Mouse (Mus musculus): Measurements from ENCODE around the gene H2-DMb2. TPM values are rescaled to one million over a fixed set of nuclear protein-coding genes. Genes with fewer than 3 reads are reported as not detected.

Gene H2-DMb2
- total RNA-seq (2021): 1 to 10 TPM; 2.0 to 7.5 TPM
- long read RNA-seq, experiment 1, partial matches to known transcripts: 0 of 1 reads
- long read RNA-seq, experiment 1, other reads (novel, unspliced or antisense): 0 of 1 reads
- long read RNA-seq, experiment 2, partial matches to known transcripts: 0 of 2 reads
- long read RNA-seq, experiment 2, other reads (novel, unspliced or antisense): 0 of 2 reads

DNA sequence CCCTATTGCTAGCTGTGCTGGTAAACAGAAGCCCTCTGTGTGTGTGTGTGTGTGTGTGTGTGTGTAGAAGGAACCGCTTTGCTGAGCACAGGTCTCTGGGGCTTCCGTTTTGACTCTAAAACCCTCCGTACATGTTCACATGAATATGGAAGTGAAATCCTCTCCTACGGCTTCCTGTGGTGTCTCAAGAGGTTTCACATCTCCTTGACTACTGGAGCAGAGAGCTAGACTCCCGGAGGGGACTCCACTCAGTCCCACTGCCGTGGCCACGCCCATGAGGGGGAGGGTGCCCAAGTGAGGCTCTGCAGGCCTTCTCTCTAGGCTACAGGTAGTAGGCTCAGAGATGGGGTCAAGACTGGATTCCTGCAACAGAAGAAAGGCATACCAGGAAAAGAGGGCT is at the start of gene H2-DMb2:
H2-DMb2 (plus strand) TSS at position 275 of the 400 bp plus-strand sequence.
- peak; percentile 65 to 84 for DNase-seq

DNA sequence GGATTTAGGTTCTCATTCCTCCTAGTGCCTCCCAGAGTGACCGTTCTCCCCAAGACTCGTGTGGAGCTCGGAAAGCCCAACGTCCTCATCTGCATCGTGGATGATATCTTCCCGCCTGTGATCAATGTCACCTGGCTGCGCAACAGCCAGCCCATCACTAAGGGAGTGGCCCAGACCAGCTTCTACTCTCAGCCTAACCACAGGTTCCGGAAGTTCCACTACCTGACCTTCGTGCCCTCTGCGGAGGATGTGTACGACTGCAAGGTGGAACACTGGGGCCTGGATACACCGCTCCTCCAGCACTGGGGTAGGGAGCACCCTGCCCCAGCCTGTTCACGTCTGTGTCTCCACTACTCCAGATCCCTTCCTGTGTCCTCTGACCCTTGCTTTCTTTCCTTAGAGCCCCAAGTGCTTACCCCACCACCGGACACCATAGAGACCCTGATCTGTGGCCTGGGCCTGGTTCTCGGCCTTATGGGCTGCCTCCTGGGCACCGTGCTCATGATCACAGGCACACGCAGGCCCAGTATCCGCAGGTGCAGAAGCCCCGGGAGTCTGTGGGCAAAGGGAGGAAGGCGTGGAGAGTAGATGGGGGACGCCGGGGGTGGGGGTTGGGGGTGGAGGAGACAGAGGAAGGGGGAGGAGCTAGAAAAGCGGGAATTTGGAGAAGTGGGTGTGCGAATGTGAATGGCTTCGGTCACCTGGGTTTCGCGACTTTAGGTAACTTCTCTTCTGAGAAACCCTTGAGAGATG is 48.6 kb upstream of the H2-DMb2 start:
- DNase-seq: no peak

DNA sequence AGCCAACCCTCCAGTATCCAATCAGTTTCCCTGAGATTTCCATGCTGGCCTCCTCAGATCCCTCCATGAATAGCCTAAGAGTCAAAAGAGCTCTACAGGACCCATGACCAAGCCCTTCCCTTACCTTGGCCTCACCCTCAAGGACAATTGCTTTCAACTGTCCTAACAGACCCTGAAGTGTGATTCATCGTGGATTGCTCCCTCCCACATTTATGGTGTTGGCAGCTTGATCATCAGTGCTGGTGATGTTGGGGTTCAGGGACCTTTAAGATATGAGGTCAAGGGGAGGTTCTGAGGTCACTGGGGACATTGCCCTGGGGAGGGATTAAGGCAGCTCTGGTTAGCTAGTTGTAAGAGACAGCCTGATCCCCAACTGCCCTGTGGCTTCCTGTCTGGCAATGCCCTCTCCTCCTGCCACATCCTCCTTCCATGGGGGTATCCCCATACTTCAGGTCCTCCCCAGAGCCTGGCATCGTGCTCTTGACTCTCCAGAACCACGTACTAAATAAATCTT is 46.6 kb upstream of the H2-DMb2 start:
- no peak for DNase-seq

DNA sequence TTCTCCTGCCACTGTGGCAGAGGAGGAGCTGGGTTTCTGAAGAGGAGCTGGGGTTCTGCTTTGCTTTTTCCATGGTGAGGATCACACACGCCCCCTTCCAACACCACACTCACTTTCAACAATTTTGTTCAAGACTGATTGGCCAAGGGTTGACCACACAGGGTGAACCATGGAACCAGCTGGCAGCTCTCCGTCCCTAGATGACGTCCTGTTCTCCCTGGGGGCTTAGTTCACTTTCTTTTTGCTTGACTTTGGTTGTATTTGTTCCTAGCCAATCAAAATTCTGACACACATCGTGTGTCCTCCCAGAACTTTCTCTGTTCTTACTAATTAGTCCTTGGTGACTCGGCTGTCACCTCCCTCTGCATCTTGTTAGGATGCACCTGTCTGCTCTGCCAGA is 45.8 kb upstream of the H2-DMb2 start:
- DNase-seq: no peak

DNA sequence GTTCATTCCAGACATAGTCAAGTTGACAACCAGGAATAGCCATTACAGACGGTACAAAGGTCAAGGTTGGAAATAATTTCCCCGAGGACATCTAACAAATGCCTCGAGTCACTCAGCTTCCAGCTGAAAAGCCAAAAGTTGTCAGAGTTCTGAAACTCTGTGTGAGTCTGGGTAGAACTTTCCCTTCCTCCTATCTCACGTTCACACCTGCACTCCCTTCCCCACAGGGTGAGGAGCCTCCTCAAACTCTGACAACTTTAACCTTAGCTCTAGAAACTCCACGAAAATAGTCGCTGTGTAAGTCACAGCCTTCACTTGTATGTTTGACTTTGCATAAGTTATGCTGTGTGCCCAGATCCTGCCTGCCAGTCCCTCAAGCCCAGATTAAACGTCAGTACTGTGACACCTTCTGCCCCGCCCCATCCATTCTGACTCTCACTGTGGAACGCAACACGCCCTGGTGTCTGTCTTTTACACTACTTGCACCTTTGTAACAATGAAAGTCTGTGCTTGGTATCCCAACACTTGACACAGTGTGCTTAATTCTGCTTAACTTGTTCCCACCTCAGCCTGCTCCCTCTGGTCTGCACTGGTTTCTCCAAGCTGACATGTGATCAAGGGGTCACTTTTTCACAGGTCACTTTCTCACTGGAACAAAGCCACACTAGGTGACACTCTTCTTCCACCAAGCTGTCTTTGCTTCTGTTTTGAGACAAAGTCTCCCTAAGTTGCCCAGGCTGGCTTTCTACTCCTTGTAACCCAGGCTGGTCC is 44.2 kb upstream of the H2-DMb2 start:
- no peak for DNase-seq

DNA sequence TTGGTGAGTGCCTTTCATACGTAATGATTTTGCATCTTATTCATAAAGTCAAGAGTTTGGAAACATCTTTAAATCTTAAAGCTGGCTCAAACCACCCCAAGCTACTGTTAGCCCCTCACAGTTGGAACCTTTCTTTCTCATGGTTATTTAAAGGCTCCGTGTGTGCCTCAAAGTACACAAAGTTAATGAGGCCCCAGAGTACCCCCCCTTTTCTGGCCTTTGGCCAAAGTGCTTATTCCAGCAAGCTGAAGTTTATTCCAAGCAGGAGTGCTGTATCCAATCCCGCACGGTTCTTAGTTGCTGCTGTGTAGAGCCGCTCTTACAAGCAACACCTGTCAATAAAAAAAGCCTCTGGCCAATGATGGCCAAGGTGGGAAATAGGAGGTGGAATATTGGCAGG is 43.6 kb upstream of the H2-DMb2 start:
- no peak for DNase-seq

DNA sequence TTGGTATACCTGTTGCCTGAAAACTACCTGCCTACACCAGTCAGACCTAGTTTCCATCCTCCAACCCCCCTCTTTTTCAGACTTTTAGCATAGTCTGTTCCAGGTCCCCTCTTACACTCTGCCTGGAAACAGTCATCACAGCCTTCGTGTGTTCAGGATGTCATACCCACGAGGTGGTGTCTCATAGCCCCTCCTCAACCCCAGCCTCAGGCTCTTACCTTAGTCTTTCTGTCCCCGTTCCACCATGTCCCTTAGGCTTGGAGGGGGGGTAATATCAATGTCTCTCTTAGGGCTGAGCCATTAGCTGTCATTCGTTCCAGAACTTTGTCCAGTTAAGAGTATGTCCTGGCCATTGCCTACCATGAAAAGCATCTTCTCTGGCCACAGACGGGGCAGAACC is 41.9 kb upstream of the H2-DMb2 start:
- no peak for DNase-seq

DNA sequence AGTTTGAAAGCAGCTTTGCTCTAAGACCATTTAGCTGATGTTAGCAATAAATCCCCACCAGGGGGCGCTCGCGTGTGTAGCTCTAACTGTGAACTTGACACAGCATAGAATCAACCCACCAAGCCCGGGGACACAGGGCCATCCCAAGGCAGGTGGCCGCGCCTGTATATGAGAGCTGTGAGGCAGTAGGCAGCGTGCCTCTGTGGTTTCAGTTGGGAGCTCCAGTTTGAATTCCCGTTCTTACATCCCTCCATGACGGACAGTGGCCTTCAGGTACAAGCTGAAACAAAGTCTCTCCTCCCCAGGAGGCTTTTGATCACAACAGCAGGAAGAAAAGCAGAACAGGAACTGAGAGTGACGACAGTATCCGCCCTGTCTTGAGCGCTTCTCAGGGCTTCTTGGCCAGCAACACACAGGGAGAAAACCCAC is 41.5 kb upstream of the H2-DMb2 start:
- peak; percentile 91 to 99 for DNase-seq

DNA sequence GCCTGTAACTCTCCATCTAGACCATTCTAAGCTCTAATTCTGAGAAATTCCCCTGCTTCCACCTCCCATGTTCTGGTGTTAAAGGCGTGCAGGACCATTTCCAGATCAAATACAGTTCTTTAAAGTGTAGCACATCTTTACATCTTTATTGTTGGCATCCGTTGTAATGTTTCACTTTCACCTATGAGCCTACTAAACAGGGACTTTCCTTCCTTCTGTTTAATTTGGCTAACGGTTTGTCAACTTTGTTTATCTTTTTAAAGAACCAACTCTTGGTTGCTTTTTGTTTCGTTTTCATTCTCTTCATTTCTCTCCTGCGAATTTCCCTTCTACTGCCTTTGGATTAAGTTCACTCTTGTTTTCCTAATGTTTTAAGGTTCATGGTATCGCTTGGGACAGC is 40.3 kb upstream of the H2-DMb2 start:
- no peak for DNase-seq

DNA sequence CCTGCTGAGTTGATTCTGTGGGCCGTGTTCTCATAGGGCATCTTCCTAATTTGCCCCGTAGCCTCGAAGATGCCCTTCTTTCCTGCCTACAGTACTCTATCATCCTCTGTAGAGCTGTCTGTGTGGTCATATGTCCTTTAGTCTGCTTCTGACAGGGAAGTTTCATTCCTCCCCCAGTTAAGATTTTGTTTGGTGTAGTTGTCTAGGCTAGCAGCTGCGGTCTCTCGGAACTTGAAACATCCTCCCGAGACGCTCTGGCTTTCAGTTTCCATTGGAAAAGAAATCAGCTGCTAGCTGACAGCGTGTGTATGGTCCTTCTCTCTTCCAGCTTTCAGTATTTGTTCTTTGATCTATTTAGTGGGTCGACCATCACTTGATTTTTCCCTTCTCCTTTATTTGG is 38.3 kb upstream of the H2-DMb2 start:
- DNase-seq: no peak

DNA sequence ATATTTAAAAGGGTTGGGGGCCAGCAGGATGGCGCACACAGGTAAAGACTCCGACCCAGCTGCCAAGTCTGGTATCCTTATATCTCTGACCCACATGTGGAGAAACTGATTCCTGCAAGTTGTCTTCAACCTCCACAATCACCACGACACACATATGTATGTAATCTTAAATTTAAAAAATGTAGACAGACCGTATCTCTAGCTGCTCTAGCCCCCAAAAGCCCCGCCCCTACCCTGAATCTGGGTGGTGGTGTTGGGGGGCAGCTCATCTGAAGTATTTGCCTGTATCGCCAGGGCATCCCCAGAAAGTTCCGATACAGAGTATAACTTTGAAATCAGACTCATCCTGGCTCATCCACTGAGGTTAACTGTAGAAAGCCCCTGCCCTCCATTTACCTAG is 36.6 kb upstream of the H2-DMb2 start:
- no peak for DNase-seq

DNA sequence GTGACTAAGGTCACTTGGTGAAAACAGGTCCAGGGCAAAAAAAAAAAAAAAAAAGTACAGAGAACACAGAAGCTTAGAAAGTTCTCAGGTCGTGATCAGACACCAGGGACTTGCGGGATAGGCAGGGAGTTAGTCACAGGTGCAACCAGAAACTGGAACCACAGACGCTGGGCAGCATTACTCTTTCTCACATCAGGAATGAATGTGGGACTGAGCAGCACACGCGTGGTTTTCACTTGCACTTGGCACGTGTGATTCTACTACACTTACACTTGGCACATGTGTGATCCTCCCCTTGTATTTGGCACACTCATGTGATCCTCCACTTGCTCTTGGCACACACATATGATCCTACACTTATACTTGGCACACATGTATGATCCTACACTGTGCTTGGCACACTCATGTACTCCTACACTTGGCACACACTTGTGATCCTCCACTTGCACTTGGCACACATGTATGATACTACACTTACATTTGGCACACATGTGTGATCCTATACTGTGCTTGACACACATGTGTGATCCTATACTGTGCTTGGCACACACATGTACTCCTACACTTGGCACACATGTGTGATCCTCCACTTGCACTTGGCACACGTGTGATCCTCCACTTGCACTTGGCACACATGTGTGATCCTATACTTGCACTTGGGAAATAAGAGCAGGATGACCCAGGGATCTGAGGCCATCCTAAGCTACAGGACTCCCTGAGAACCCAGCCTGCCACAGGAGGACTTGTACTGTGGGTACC is 35.8 kb upstream of the H2-DMb2 start:
- DNase-seq: no peak

DNA sequence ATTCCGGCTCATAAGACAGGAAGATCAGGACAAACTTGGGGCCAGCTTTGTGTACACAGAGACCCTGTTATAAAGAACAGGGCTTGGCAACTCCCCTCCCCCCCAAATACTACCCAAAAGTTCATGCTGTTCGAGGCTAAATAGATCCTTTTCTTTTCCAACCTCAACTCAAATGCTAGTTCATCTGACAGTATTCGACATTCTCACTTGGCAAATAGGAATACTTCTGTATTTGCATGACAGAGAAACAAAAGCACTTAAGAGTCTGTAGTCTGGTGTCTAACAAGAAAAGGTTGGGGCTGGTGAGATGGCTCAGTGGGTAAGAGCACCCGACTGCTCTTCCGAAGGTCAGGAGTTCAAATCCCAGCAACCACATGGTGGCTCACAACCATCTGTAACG is 34.6 kb upstream of the H2-DMb2 start:
- DNase-seq: no peak

DNA sequence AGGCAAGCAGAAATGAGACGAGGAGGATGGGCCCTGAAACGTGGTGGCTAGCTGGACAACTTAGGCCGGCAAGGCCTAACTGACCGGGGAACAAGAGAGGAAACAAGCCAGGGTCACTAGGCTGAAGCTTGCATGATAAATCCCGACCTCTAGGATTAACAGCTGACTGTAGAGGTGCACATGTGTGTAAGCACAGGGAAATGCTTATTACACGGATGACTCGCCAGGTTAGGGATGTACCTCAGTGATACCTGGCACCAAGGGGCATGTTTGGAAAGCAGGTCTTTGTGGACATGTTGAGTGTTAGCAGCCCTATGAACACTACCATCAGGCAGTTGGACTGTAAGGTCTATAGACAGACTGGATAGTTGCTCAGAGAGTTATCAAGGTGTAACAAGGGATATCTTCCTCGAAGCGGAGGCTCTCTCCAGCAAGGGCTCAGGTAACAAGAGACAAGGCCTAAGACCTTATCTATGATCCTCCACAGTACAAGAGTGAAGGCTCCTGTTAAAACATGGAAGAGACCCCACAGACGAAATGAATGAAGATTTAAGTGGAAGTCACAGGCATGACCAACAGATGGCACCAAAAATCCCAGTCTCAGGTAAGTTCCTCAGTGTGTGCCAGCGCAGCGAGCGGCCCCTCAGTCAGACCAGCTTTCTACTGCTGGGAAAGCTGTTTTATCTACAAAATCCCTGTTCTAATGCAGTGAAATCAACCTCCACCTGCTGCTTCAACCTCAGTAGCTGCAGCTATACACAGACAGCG is 33.9 kb upstream of the H2-DMb2 start:
- DNase-seq: no peak

DNA sequence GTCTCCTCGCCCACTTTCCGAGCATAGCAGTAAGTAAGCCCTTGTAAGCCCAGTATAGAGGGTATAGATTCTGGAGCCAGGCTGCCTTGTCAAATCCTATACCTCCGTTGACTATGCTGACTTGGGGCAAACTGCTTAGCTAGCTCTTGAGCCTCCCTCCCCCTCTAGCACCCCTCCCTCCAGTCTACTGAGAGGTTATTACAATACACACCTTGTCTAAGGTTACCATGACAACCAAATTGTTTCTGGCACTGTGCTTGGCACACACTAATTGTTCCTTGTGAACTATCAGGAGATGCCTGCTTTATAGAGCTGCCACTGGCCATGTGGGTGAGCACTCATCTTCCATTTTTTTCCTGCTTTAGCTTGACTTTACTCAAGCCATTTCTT is 33.3 kb upstream of the H2-DMb2 start:
- no peak for DNase-seq

DNA sequence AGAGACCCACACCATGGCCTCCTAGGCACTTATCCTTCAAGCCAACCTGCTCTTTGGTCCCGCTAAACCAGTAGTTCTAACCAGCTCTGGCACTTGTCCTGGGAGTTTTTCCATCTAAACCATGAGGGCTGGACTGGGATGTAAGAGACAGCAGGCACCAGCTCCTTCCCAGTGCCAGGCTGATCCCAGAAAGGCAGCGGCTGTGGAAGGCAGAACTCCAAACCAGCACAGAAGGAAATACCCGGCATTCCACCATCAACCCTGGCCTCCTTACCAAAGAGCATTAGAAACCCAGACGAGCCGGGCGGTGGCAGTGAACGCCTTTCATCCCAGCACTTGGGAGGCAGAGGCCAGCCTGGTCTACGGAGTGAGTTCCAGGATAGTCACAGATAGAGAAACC is 32.8 kb upstream of the H2-DMb2 start:
- no peak for DNase-seq

DNA sequence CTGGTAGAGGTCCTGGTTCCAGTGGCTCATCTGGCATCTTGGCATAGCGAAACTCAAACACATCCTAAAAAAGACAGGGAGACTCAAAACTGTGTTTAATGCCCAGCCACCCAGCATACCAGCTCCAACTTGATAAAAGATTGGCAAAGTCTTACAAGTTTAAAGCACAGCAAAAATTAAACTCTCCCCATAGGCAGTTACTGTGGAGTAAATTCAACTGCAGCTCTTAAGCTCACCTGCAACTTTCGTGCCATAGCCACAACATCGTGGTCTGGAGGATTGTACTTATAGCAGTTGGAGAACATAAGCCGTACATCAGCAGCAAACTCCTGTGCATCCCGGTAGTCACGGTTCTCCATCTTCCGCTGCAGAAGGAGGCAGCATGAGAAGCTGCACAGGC is 29.0 kb upstream of the H2-DMb2 start:
- DNase-seq: no peak

DNA sequence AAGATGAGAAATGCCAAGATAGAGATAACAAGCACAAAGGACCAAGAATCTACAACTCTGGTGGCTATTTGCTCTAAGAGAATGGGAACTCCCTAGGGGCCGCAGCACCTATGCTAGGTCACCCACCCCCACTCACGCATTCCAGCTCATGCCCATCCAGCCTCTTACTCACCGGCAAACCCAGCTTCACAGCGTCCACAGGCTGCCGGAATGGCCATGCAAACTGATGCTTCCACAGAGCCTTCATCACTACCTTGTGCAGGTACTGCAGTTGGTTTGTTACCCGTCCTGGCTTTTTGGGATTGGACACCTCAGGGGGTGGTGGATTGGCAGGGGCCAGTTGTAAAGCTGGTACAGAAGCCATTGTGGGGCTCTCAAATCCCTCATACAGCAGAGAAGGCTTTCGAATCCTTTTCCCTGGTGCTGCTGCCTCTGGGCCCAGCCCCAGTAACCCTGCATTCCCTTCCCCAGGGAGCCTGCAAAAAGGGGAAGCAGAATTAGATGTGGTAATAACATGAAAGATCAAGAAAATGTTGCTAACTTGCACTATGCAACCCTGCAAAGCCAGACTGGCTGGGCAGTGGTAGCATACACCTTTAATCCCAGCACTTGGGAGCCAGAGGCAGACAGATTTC is 26.3 kb upstream of the H2-DMb2 start:
- DNase-seq: peak; percentile 47 to 57

DNA sequence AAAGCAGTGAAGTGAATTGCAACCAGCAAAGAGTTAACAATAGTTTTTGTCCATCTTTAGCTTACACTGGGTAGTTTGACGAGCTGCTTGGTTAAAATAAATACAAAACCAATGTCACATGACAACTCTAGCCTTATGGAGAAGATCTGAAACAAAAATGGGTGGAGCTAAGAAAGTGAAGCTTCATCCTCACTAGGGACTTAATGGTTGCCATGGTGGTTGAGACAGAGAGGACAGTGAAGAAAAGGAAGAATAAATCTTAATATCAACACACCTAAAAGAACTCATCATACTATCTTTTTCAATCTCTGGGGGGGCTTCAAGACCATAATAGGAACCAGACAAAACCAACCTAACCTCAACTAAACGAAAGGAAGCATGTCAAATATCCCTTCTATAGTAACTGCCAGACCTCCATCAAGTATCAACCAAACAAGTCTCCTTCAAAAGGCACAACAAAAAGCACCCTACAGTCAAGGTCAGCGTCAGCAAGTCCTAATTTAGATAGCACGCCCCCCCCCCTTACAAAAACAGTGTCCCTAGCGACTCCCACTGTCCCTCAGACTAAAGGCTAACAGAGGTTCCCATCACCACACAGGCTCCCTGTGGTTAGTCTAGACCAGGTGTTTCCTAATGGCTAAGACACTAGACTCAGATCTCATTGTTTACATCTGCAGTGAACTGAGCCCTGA is 25.5 kb upstream of the H2-DMb2 start:
- no peak for DNase-seq

DNA sequence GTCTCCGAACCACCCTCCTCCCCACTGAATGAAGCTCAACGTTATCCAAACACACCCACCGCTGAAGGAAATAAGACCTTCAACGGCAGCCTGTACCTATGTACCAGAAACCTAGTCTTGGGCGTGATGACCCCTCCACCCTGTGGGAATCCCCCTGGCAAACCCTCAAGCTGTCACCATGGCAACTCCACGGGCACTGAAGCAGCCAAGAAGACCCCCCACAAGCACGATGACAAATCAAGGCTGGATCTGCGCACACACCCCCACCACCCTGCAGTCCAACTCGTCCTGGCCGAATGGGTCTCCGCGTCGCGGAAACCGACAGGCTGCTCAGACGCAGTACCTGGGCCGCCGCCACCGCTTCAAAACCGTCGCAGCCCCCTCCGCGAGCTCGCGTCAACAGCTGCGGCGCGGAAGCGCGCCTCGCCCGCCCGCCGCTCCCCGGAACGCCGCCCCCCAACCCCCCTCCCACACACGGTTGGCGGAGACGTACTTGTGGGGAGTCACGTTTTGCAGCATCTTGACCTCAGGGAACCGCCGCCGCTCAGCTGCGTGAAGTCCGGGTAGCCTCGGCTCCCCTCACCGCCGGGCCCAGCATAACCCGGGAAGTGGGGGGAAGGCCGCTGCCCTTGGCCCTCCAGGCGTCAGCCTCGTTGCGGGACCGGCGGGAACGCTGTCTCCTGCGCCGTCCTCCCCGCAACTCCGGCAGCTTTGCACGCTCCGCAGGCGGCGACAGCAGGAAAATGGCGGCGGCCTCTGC is 24.8 kb upstream of the H2-DMb2 start:
- DNase-seq: peak in 1 of 2 experiments; percentile 68
